Mouse (Mus musculus): Measurements from ENCODE around the gene Draxin.

GRCm38 (mm10) chr4:148051046-148051776 is 79.3 kb downstream of the Draxin start:
- TF ChIP-seq CTCF (IDR thresholded peaks at IDR 0.05; ENCODE audit: low read depth, low read length) (no peak), POLR2A (IDR thresholded peaks at IDR 0.05; ENCODE audit: extremely low read depth, insufficient read depth, low read length) (no peak)
